Mouse (Mus musculus) liver (tissue): ENCODE data around the gene Cldn17.

Source experiments
- DNase-seq: peaks from one replicate; pipeline ENCODE4 v3.0.0-alpha.2; 2020; ENCODE audit warnings: mixed read lengths

The Cldn17 gene

GRCm38 (mm10) chr16:88506878-88507277 is at the start of gene Cldn17:
Gene Cldn17 (minus strand): TSS chr16:88506978.
- no peak for DNase-seq

DNA sequence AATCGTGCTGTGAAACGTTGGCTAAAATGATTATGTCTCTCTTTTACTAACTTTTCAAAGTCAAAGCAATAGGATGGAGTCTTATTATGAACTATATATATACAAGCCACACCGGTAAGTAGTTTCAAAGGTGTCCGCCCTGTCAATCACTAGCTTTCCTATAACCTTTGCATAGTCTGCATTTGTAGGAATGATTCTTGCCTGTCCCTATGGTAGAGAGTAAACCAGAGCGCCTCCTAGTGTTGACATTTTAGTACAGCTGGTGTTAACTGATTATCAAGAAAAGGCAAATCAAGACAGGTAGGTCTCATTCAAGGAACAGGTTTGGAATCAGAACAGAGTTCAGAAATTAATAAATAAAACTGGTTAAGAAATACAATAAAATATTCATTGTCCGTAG is 35.7 kb upstream of the Cldn17 start:
- no peak for DNase-seq

- no peak for DNase-seq
Measured at GRCm38 (mm10) chr16:88539841-88540487, 33.2 kb upstream of the Cldn17 start.

GRCm38 (mm10) chr16:88511348-88511747 is 4.6 kb upstream of the Cldn17 start:
- no peak for DNase-seq

- no peak for DNase-seq
Measured at GRCm38 (mm10) chr16:88508150-88508549, 1.4 kb upstream of the Cldn17 start.

- no peak for DNase-seq
Measured at GRCm38 (mm10) chr16:88506338-88506737, 440 bp downstream of the Cldn17 start.

DNA sequence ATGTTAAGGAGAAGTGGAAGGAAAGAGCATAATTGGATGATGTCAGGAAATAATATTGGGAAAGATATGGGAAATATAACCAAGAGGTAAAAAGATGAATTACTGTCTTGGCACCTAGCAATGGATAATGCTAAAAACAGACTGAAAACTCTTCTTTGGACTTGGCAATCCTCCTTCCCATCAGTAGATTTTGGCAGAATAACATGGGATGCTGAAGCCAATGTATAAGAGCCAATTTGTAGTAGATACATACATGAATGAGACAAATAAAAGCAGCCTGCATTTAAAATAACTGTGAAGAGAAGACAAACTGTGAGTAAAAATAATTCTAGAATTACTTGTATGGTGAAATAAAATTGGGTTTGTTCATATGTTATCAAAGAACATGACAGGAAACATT is 18.7 kb downstream of the Cldn17 start:
- DNase-seq = no peak

DNA sequence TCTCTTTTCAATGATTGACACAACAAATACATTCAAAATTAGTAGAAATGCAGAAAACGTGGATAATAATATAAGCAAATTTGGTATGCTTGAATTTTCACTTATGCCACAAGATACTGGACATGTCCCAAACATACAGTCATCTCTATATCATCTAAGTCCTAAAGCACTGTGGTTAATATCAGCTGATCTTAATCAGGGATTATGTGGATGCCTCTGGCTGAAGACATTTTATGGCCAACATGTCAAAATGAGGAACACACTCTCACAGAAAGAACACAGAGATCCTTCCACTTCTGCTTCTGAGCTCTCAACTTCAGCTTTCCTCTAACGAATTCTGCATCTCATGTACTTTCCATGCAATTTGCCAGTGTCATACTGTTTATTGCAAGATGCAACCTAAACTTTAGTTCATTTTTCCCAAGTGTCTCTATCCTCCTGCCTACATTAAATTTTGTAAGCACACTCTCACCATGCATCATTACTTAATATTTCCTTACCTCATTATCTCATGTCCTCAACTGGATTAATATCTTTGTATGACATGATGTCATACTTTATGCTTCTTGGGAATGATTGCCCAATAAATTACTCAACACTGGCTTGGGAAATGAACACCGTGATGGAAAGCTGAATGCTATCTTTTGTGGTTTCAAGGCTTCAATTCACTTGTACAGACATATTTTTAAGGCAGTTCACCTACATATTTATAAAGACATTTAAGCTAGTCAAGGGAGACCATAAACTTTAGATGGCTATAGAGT is 26.6 kb downstream of the Cldn17 start:
- no peak for DNase-seq

- DNase-seq = no peak
Measured at GRCm38 (mm10) chr16:88463235-88463634, 43.5 kb downstream of the Cldn17 start.
